ENCODE assay signal across 8 mouse cellular contexts in genomic region chr4:21727615-21728165, GRCm38 (mm10). TPM values are rescaled to one million over a fixed set of nuclear protein-coding genes. Genes with fewer than 3 reads are reported as not detected.
A peak's percentile ranks its signal among the peaks of the same experiment; 100 is the strongest.
DNase-seq lines count a peak whose midpoint lies in the region; ATAC-seq lines count a peak whose summit lies in the region.

Gene Ccnc (plus strand): TSS chr4:21727701.

- peak; percentile 93 to 98 for DNase-seq in adrenal gland, adult (ENCODE audit: inconsistent age in 2 of 2, low spot score in 1 of 2)
- peak; percentile 95 for DNase-seq in embryo, embryonic 10.5 days (ENCODE audit: low spot score)
- peak; percentile 91 for DNase-seq in gastrocnemius, postnatal 14 days
- DNase-seq in left cerebral cortex, postnatal 10 days (ENCODE audit: extremely low spot score in 1 of 2, low spot score in 2 of 2), result peak; percentile 90 to 94
- peak; percentile 90 for DNase-seq in right cerebral cortex, postnatal 25 days
- peak; percentile 83 to 89 for DNase-seq in urinary bladder, postnatal 4 days (ENCODE audit: low spot score in 2 of 2)

- peak; percentile 99 for ATAC-seq in inflammation-experienced regulatory T-cells, adult 6 months
- peak; percentile 99 for ATAC-seq in megakaryocyte-erythroid progenitor cell, adult 5-6 weeks (replicated peaks; ENCODE audit: low FRiP score, low TSS enrichment, poor library complexity, severe bottlenecking)

- intact Hi-C loops in gastrocnemius, postnatal 14 days (cut with DNase I; ENCODE audit: low total_unique reads), result loop anchor here (10.0 kb wide), 1 partner anchor 87 kb away; no protein-coding TSS in a partner anchor
- intact Hi-C loops in left cerebral cortex, postnatal 10 days (cut with DNase I), result no loop called here

RNA-seq across cellular contexts. Expression of gene Ccnc, which starts in this region (rescaled TPM):
- 10 to 100 TPM in 1 of 2 experiments, 1 to 10 TPM in 1; 8.8 to 12.2 TPM for total RNA-seq in gastrocnemius, postnatal 14 days (2021)
- 10 to 100 TPM; 31.1 to 65.5 (median 40.1) TPM for polyA plus RNA-seq in inflammation-experienced regulatory T-cells, adult 6 months (2017; shearing (Covaris generic))
- 10 to 100 TPM; 40.9 to 43.3 TPM for total RNA-seq in left cerebral cortex, postnatal 10 days (2021)
- 27.5 and 28.5 TPM in 2 replicates for total RNA-seq in megakaryocyte-erythroid progenitor cell, adult 5-6 weeks (2014; fragmentation: Nextera tagmentation)
- 38.9 and 41.7 TPM in 2 replicates for total RNA-seq in megakaryocyte-erythroid progenitor cell, adult 5-6 weeks (2017)

Comparison
In these comparisons a context has a peak if more than half of its experiments do, and no peak if none do; other contexts are left out.
1. Peak in every context shown above with its lines: DNase-seq and ATAC-seq.